Mouse (Mus musculus): Measurements from ENCODE around the gene Stim2.

DNA sequence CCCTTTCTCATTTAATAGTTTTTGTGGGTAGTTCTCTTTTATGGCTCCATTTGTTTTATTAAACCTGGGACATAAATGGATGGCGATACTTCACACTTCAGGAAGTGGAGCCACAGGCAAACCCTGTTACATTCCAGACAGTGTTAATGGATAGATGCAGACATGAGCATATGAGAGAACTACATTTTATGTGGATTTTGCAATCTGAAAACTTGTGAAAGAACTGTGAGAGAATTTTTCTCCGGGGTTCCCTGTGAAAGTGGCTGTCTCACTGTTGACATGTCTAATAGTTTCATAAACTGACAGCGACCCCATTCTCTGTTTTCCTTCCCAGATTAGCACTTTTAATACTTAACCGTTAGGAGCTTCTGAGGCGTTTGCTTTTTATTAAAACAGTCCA, 2.7 kb downstream of the Stim2 start:
- TF ChIP-seq CTCF (IDR thresholded peaks at IDR 0.05; ENCODE audit: low read depth): no peak
- TF ChIP-seq EP300 (IDR thresholded peaks at IDR 0.05; ENCODE audit: low read depth): no peak
